Mouse (Mus musculus): Measurements from ENCODE around the gene Sos2. TPM values are rescaled to one million over a fixed set of nuclear protein-coding genes. Genes with fewer than 3 reads are reported as not detected.
A peak's percentile ranks its signal among the peaks of the same experiment; 100 is the strongest.

Gene Sos2
- polyA plus RNA-seq, 1 experiment from 2014 or later, result 11.8 TPM

DNA sequence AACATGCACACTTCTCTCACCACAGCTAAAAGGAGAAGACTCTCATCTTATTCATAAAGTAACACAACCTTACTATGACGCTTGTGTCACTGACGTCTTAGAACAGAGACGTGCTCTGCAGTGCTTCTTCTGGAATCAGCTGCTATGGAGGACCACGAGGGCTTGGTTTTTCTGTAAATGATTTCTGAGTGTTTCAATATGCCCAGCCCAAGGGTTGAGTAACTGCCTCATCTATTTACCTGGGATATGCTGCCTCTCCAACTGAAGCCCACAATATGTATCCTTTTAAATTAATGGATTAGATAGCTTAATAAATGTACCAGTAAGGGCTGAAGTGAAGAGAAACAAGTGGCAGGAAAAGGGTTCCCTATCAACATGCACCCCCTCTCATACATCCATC is 9.1 kb upstream of the Sos2 start:
- no peak for ATAC-seq (ENCODE audit: low FRiP score, low read depth)
- Histone ChIP-seq H3K36me3 (0 out of 2 replicates have a peak, but pooled peaks cover 3% of the 10 kb centered on the region), H3K4me2 (replicated peaks) (no peak overlapping the region), H3K9me3 (no peaks in the 10 kb centered on the region), H3K27ac (no peak overlapping the region), H3K27me3 (replicated peaks) (no peaks in the 10 kb centered on the region), H3K9ac (no peak overlapping the region), H3K4me3 (no peak overlapping the region), H3K4me1 (no peaks in the 10 kb centered on the region)
- 92% methylated on average over 4 of the region's 4 CpGs for WGBS

DNA sequence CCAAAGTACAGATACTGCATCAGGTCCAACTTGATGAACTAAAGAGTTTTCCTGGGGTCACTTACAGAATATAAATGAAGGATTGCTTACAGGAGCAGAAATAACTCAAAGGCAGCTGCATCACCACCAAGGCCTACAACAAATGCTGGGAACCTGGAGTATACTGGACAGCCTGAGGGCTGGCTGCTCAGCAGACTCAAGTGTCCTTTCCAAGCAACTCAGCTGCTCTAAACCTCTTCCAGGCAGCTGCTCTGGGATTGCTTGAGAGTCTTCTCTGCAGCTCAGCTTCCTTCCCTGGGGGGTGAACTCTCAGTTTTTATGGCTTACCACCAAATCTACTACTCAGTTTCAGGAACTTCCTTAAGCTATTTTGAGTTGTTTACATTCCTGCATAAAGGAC is 7.4 kb upstream of the Sos2 start:
- Histone ChIP-seq H3K4me3 (no peak overlapping the region), H3K27ac (no peak overlapping the region), H3K4me2 (replicated peaks) (no peak overlapping the region), H3K36me3 (no peaks in the 10 kb centered on the region), H3K9ac (no peak overlapping the region), H3K4me1 (no peaks in the 10 kb centered on the region), H3K9me3 (no peaks in the 10 kb centered on the region), H3K27me3 (replicated peaks) (no peaks in the 10 kb centered on the region)
- no peak for ATAC-seq (ENCODE audit: low FRiP score, low read depth)

DNA sequence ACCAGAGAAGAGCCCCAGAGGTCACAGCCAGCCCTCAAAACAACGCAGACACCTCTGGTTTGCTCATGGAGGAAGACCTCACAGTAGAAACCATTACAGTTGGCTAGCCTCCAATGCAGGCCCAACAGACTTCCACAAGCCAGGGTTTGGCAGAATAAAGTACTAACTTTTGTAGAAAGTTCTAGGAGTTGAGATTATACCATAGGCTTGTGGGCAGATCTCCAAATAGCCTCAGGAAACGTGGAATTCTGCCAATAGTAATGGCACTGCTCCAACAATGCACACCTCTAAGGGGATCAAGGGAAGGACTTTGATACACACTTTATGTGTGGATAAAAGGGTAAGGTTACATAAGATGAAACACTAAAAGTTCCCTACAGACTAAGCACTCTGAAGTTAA is 6.7 kb upstream of the Sos2 start:
- Histone ChIP-seq H3K36me3 (no peaks in the 10 kb centered on the region), H3K27me3 (replicated peaks) (no peaks in the 10 kb centered on the region), H3K4me2 (replicated peaks) (no peak overlapping the region), H3K4me1 (no peaks in the 10 kb centered on the region), H3K9me3 (no peaks in the 10 kb centered on the region), H3K9ac (no peak overlapping the region), H3K4me3 (no peak overlapping the region), H3K27ac (no peak overlapping the region)
- no peak for ATAC-seq (ENCODE audit: low FRiP score, low read depth)
- WGBS, result 78% methylated on average over 2 of the region's 2 CpGs

DNA sequence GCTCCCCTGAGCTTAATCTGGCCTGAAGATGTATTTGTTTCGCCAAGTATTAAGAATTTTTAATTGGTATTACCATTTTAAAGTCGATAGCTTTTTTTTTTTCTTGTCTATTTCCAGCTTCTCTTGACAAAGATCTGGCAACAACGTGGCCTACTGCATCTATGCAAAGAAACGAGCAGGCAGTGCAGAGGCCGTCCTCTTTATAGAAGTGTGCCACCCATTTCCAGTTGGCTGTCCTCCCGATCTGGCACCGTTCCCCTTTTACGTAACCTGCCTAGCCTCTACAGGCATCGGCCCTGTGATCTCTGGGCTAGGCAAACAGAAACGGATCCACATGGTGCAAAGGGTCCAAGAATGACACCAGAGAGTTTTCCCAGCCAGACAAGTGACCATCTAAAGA is 1.9 kb upstream of the Sos2 start:
- no peak for ATAC-seq (ENCODE audit: low FRiP score, low read depth)
- no peaks in the 10 kb centered on the region for H3K27me3 ChIP-seq (replicated peaks)
- peaks cover 10% of the 10 kb centered on the region for H3K4me1 ChIP-seq
- H3K36me3 ChIP-seq, result no peaks in the 10 kb centered on the region
- whole genome bisulfite sequencing, result 63% methylated on average over 10 of the region's 10 CpGs
- no peak overlapping the region for H3K4me2 ChIP-seq (replicated peaks)
- no peaks in the 10 kb centered on the region for H3K9me3 ChIP-seq
- H3K4me3 ChIP-seq, result no peak overlapping the region
- no peak overlapping the region for H3K9ac ChIP-seq
- H3K27ac ChIP-seq, result no peak overlapping the region

DNA sequence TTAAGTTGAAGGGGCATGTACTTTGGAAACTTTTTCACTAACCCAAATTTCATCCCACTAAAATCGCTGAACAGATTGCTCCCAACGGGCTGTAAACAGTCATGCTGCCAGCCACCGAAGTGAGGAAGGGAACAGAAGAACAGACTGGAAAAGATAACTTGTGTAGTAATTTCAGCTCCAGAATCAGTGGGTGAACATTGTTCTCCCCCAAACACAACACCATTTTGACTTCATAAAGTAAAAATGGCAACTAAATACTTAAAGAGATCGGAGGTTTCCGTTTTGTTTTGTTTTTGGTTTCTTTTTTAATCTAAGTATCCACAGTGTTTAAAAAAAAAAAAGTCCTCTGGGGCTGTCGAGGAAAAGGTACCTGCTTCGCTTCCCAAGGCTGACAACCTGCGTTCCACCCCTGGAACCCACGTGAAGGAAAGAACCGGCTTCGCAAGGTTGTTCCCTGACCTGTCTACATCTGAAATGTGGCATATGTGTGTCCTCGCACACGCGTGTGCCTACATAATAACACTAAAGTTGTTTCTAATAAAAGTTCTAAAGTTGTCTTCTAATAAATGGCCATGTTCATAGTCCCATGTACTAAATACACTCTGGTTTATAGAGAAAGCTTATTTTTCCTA is 1.3 kb upstream of the Sos2 start:
- Histone ChIP-seq H3K4me3 (no peak overlapping the region), H3K4me1 (peaks cover 10% of the 10 kb centered on the region), H3K27me3 (replicated peaks) (no peaks in the 10 kb centered on the region), H3K9me3 (no peaks in the 10 kb centered on the region), H3K9ac (no peak overlapping the region), H3K4me2 (replicated peaks) (peak overlapping the region; percentile 87), H3K27ac (no peak overlapping the region), H3K36me3 (no peaks in the 10 kb centered on the region)
- WGBS, result 47% methylated on average over 14 of the region's 14 CpGs
- ATAC-seq (ENCODE audit: low FRiP score, low read depth), result no peak

DNA sequence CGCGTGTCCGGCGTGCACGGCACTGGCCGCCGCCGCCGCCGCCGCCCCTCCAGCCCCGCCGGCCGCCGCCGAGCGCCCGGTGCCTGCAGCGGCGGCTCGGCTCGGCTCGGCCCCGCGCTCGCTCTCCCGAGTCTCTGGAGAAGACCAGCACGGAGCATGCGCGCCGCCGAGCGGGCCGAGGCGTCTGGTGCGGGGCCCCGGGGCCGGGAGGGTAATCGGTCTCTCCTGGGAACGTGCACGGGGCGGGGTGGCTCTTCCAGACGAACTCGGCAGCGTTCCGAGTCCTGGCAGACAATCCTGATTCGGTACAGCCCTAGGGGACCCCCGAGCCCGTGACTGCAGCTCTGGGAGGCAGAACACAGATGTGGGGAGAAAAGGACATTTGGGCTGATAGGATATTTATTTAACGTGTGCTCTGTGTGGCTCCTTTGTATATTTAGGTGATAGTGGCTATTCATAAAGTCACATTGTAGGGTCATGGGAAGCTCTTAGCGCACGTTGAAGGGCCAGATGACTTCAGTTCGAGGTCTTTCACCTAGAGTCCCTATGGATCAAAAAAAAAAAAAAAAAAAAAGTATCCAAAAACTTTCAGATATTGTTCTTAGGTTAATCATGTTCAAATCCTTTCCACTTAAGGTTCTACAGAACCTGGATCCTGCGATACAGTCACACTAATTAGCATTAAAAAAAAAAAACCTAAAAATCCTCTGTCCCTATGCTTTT is 574 bp upstream of the Sos2 start:
- Histone ChIP-seq H3K27ac (peak overlapping the region; percentile 94), H3K4me1 (peaks cover 10% of the 10 kb centered on the region), H3K9ac (peak overlapping the region; percentile 93), H3K4me2 (replicated peaks) (peak overlapping the region; percentile 87), H3K36me3 (no peaks in the 10 kb centered on the region), H3K9me3 (no peaks in the 10 kb centered on the region), H3K27me3 (replicated peaks) (no peaks in the 10 kb centered on the region), H3K4me3 (peak overlapping the region; percentile 97)
- peak; percentile 90 for ATAC-seq (ENCODE audit: low FRiP score, low read depth)
- under 1% methylated on average over 49 of the region's 54 CpGs for WGBS

DNA sequence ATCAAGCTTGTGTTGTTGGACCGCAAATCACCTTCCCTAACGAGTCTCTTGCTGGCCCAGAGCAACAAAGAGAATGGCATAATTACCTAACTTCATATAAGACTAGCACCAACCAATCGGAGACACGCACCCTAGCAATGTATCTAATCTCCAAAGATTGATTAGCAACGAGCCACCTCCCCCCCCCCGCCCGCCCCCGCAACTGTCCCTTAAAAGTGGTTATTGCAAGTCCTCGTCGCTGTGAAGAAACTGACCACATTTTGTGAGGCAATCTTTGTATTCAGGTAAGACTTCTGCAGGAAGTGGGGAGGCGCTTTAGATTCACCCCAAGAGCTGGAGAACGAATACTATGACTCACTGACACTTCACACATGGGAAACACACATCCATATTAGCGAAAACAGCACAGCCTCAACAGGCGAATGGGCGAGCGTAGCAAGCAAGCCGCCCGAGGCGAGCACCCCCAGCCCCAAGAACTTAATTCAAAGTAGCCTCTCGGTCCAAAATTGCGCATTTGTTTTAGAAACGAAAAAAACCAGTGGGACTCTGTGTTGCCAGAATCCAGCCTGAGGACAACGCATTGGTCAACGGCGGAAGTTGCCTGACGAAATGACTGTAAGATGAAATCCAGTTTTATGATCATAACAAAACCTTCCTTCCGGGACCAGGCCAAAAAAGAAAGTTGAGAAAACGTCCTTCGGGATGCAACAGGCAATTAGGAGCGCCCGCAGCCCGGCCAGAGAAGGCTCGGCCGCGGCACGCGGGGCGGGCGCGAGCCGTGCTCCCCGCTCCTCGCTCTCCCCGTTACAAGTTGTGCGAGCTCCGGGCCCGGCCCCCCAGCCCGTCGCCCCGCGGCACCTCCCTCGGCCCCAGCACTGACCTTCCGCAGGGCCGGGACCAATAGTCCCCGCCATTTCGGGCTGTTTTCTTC is 752 bp downstream of the Sos2 start:
- Histone ChIP-seq H3K9me3 (no peaks in the 10 kb centered on the region), H3K27me3 (replicated peaks) (no peaks in the 10 kb centered on the region), H3K9ac (peak overlapping the region; percentile 93), H3K27ac (peak overlapping the region; percentile 94), H3K36me3 (no peaks in the 10 kb centered on the region), H3K4me1 (peaks cover 10% of the 10 kb centered on the region), H3K4me2 (replicated peaks) (peak overlapping the region; percentile 87), H3K4me3 (peak overlapping the region; percentile 97)
- WGBS, result under 1% methylated on average over 56 of the region's 56 CpGs
- ATAC-seq (ENCODE audit: low FRiP score, low read depth), result peak; percentile 57

DNA sequence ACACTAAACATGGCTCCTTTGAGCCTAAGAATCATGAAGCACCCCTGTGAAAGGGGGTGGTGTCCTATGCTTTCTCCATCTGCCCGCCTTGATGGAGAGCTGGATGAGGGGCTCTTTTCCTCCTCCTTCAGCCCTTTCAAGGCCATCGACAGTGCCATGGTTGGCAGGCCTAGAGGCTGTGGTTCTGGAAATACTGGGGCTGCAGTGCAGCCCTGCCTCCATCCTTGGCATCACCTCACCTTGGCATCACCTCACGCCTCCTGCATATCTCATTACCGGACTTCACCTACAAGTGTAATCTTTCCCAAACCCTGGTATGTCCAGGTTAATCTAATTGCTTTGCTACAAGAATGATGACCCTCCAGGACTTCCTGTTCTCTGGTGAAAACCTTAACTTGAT is 5.5 kb downstream of the Sos2 start:
- no peak for ATAC-seq (ENCODE audit: low FRiP score, low read depth)
- H3K27ac ChIP-seq, result no peak overlapping the region
- no peak overlapping the region for H3K4me3 ChIP-seq
- peaks cover 15% of the 10 kb centered on the region for H3K4me1 ChIP-seq
- no peaks in the 10 kb centered on the region for H3K9me3 ChIP-seq
- H3K36me3 ChIP-seq, result no peaks in the 10 kb centered on the region
- WGBS, result 92% methylated on average over 4 of the region's 4 CpGs
- H3K27me3 ChIP-seq (replicated peaks), result no peaks in the 10 kb centered on the region
- no peak overlapping the region for H3K4me2 ChIP-seq (replicated peaks)
- H3K9ac ChIP-seq, result no peak overlapping the region

DNA sequence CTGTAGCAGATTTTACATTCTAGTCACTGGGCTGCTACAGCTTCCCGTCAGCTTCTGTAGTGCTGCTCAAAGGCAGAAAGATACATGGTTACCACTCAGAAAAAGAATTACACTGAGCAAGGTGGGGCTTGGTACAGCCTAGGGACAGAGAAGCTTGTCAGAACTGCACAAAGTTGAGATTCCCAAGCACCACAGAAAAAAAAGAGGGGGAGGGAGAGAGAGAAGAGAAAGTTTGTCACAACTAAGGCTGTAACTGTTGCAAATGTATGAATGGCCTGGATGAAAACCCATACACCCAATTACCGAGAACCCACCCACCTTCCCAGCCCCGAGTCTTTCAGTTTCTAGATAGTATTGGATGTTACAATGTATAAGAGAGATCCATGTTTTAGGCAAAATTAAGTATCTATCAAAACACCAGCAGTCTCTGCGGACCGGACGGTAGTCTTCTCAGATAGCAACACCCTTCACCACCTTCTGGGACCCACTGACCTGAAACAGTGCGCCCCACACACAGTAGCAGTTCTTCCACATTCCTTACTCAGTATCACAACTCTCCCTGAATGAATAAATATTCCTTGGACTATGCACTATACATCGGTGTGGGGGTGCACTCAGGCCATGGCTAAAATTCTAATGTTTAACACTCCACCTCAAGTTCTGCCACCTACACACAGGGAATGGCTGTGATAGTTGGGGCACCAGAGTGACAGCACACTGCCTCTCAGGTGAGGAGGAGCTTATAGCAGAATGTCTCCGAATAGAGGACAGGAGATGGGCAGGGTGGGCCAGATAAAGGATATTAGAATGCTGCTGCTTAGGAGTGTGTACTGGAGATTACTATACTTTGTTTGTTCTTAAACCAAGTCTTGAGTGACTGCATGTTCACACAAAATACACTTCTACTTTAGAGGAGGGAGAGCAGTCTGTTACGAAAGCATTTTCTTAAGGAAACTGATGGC is 6.8 kb downstream of the Sos2 start:
- peaks cover 6% of the 10 kb centered on the region; the same call in 1 of the 2 replicates for H3K4me1 ChIP-seq
- no peak overlapping the region for H3K9ac ChIP-seq
- H3K4me3 ChIP-seq, result no peak overlapping the region
- H3K27me3 ChIP-seq (replicated peaks), result no peaks in the 10 kb centered on the region
- H3K4me2 ChIP-seq (replicated peaks), result no peak overlapping the region
- 86% methylated on average over 10 of the region's 10 CpGs for WGBS
- H3K36me3 ChIP-seq, result no peaks in the 10 kb centered on the region
- no peaks in the 10 kb centered on the region for H3K9me3 ChIP-seq
- no peak overlapping the region for H3K27ac ChIP-seq
- ATAC-seq (ENCODE audit: low FRiP score, low read depth), result no peak

DNA sequence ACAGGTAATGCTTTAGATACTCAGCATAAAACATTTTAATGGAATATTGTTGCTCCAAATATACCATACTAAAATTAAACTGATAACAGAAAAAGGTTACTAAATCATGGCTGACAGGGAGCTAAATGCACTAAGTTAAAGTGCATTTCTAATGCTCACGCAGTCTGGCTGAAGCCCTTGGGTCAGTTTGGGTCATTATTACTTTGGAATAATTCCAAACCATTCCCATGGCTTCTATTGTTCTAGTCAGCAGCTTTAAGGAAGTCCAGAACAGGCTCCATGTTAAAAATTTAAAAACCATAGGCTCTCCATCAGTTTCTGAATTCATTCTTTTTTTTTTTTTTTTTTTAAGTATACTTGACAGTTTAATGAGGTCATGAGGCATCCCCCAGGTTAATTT is 7.5 kb downstream of the Sos2 start:
- H3K9me3 ChIP-seq, result no peaks in the 10 kb centered on the region

DNA sequence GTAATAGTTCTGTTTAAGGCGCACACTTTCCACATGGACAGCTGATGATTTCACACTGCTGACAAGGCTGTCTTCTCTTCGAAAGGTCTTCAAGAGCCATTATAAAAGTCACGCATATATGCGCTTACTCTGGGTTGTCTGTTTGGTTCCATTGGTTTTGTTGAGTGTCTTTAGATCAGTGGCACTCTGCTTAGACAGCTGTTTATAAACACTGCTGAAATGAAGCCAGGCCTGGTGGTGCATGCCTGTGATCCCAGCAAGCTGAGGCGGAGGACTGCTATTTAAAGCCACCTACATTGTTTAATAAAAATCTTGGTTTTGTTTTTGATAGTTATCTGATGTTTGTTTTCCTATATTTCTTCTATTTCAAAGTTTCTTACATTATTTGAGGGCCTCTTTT is 14.9 kb downstream of the Sos2 start:
- Histone ChIP-seq H3K27ac (no peak overlapping the region), H3K36me3 (peaks cover 9% of the 10 kb centered on the region; the same call in 1 of the 2 replicates), H3K4me2 (replicated peaks) (no peak overlapping the region), H3K4me3 (no peak overlapping the region), H3K4me1 (no peaks in the 10 kb centered on the region), H3K9me3 (peaks cover 9% of the 10 kb centered on the region; the same call in 1 of the 2 replicates), H3K27me3 (replicated peaks) (no peaks in the 10 kb centered on the region), H3K9ac (no peak overlapping the region)
- no peak for ATAC-seq (ENCODE audit: low FRiP score, low read depth)
- WGBS, result 97% methylated on average over 5 of the region's 5 CpGs

More for the DNA sequence above, 7.5 kb downstream of the Sos2 start:
- 54% methylated on average over 1 of the region's 1 CpGs for WGBS
- H3K27ac ChIP-seq, result no peak overlapping the region
- H3K27me3 ChIP-seq (replicated peaks), result no peaks in the 10 kb centered on the region
- H3K4me2 ChIP-seq (replicated peaks), result no peak overlapping the region
- H3K9ac ChIP-seq, result no peak overlapping the region
- H3K4me1 ChIP-seq, result 0 out of 2 replicates have a peak, but pooled peaks cover 5% of the 10 kb centered on the region
- no peaks in the 10 kb centered on the region for H3K36me3 ChIP-seq
- ATAC-seq (ENCODE audit: low FRiP score, low read depth), result no peak
- H3K4me3 ChIP-seq, result no peak overlapping the region
